Mouse (Mus musculus): Measurements from ENCODE around the gene Tlr12.
A peak's percentile ranks its signal among the peaks of the same experiment; 100 is the strongest.
"Not testable (repeated sequence)": the region's sequence is repeated elsewhere in the genome, so short reads cannot be mapped to it uniquely, and the experiment has no call there.

Tlr12 gene

GRCm38 (mm10) chr4:128618963-128619362, 544 bp upstream of the Tlr12 start:
- no peak for DNase-seq

DNA sequence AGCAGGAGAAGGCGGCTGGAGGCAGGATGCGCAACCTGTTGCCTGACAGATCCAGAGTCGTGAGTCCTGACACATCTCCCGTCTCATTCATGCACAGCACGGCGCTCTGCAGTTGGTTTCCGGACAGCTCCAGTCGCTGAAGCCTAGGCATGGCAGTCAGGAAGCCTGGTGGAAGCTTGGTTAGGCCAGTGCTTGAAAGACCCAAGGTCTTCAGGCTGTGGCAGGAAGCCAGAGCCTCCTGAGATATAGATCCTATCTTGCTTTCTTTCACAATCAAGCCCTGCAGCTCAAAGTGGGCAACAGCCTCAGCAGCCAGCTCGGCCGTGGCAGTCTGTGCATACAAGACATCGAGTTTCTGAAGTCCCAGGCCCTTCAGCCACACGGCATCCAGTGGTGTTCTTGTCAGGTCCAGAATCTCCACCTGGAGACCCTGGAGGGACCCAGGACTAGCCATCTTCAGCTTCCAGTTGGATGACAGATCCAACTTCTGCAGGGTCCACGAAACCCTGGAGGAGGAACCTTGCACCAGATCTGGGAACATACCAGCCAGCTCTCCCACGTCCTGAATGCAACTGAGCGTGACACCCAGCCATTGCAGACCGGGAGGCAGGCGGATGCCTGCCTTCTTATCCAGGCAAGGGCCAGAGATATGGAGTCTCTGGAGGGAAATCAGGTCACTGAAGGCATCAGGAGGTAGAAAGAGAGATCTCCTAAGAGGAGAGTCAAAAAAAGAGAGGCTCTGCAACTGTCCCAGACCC, 877 bp downstream of the Tlr12 start:
- DNase-seq: no peak

DNA sequence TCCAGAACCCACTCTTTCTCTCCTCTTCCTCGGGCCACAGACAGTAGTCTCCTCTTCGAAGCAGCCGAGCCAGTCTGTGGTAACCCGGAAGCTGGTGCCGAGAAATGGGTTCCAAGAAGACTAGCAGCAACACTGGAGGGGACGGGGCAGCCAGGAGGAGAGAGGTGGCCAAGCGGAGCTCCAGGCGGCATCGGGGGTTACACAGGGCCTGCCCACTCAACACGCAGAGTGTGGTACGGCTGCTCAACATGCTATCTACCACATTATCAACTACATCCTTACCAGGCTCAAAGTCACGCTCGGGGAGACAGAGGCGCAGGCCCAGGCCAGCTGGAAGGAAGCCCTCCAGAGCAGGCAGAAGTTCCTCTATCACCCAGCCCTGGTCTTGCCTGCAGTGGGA, 2.7 kb downstream of the Tlr12 start:
- no peak for DNase-seq

DNA sequence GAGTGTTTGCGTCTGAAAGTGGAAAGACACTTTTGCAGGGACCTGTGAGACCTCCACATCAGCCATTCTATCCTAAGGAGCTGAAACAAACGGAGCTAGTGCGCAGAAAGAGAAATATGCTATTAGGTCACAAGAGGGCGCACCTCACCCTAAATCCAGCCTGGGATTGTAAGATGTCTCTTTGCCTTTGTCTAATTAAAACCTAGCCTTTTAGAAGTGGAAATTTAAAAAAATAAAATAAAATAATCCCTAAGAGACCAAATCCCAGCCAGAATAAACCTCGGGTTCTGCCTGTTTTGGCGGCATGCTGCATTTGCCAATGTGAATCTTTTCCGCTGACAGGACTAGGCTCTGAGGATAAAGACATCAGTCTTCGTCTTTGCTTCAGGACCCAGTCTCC, 5.1 kb downstream of the Tlr12 start:
- DNase-seq: peak in 1 of 2 experiments; percentile 35

- not testable (repeated sequence) for DNase-seq
Observed at GRCm38 (mm10) chr4:128611726-128612125, 6.7 kb downstream of the Tlr12 start.

GRCm38 (mm10) chr4:128610706-128611105, 7.7 kb downstream of the Tlr12 start:
- no peak for DNase-seq

DNA sequence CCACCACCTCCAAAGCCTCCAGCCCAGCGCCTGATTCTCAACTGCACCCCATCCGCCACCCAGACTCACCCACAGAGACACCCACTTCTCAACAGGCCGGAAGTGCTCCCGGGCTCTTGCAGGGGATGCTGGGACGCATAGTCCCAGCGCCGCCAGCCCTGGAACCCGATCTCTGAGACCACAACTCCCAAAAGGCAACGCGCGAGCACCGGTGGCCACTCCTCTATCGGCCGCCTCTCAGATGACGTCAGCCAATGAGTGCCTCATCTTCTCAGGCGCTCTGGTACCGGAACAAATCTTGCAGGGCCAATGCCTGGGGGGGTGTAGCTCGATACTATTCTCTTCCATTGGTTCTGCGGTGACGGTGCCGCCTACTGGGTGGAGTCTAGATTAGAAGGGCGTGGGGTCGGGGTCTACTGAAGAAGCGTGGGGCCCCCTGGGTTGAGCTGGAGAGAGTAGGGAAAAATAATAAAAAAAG, 8.5 kb downstream of the Tlr12 start, which contains the start of gene Zscan20:
Zscan20 (minus strand) TSS at position 174 of the 478 bp plus-strand sequence.
- DNase-seq: peak; percentile 84 to 91

DNA sequence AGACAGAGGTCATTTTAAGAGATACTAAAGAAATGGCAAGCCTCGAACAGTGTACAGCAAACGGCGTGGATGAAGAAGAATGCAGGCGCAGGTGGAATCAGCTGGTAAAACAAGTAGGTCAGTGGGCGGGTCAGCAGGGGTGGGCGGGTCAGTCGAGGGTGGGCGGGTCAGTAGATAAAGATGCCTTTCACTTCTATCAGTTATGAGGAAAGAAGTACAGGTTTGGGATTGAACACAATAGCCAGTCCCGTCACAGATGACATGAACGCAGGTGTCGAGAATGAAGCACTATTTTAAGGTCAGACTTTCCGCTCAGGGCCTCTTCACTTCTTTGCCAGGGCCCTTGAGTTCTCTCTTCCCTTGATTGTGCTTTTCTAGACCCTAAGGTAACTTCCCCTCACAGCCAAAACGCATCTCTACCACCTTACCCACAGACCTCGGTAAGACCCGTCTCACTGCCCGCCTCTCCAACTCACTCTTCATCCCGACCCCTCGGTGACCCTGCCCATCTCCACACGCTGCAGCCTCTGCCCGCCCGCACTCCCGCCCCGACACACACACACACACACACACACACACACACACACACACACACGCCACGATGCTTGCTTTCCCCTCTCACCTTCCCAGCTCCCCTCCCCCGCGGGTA, 9.0 kb downstream of the Tlr12 start:
- DNase-seq: no peak

DNA sequence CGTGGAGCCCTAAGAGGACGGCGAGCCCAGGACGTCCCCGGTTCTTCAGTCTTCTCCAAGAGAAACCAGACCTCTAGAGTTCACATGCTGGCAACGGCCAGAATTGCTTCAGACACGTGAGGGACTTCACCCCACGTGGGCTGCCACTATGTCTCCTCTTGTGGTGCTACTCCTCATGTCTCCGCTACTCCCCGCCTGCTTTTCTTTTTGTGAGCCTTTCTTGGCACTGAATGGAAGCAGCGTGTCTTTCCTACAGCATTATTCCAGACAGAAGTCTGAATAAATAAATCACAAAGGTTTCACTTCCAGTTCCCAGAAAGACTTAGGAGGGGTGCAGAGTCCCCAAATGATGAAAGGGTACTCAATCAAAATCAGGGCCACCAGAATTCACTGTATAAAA, 10.8 kb downstream of the Tlr12 start:
- no peak for DNase-seq

DNA sequence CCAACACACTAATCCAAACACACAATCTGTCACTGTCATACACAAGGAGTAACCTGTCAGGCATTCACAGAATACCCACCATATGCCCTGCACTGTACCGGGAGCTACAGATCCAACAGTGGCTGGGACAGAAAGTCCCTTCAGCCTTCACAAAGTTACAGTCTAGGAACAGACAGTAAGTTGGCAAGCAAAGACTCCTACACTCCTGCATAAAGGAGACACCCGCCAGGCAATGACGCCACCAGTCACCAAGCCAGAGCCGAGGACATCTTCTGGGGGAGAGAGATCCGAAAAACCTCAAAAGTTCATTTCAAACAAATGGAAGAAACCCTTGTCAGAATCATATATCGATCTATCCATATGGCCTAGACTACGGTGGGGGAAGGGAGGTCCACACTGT, 11.8 kb downstream of the Tlr12 start:
- DNase-seq: no peak

- no peak for DNase-seq
Observed at GRCm38 (mm10) chr4:128597801-128598560, 20.4 kb downstream of the Tlr12 start.

- DNase-seq: no peak
Observed at GRCm38 (mm10) chr4:128594062-128594461, 24.4 kb downstream of the Tlr12 start.

DNA sequence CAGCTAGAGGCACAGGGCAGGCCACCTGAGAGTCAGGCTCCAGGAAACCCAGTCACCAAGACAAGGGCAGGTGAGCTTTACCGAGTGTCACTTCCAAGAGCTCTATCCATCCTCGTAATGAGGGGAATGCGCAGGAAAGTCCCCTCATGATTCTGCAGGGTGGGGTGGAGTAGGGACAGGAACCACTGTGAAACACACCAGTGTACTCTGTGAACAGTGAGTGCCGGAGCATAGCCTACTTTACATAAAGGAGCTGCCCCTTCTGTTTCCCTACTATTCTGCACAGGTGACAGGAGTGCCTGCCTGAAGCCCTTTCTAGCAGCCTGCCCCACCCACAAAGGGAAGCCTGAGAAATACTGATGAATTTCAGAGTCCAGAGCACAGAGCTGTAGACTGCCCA, 25.1 kb downstream of the Tlr12 start:
- DNase-seq: peak; percentile 27 to 44

GRCm38 (mm10) chr4:128579182-128579581, 39.2 kb downstream of the Tlr12 start:
- peak; percentile 45 to 72 for DNase-seq

- no peak for DNase-seq
Observed at GRCm38 (mm10) chr4:128575811-128576210, 42.6 kb downstream of the Tlr12 start.
